Mouse (Mus musculus): ENCODE measurements around the gene Pygl. TPM values are rescaled to one million over a fixed set of nuclear protein-coding genes. Genes with fewer than 3 reads are reported as not detected.

Pygl gene
- total RNA-seq, 2 experiments from 2014 or later: 0.97 to 2.0 TPM

DNA sequence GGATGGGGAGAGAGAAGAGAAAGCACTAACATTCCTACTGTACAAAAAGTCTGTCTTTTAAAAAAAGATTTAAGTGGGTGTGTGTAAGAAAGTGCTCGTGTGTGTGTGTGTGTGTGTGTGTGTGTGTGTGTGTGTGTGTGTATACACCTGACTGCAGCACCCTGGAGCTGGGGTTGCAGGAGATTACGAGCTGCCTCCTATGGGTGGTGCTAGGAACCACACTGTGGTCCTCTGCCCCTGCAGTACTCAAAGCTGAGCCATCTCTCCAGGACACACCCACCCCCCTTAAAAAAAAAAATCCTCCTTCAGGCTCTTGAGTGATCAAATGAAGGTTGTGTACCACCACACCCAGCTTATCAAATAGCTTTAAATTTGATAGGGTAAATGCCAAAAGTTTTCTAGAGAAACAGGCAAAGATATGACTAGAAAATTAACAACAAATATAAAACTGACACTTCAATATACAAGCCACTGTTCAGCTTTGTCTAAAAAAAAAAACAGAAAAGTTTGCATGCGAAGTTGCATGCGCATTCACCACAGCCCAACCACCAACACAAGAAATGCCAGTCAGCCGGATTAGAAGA lies 90.2 kb downstream of the Pygl start:
- intact Hi-C loops (cut with DNase I): loop anchor here (5.0 to 10.0 kb wide), 3 partner anchors 79 to 386 kb away; no protein-coding TSS in a partner anchor
- DNase-seq: no peak
- no peak for TF ChIP-seq CTCF (IDR thresholded peaks at IDR 0.05)

More for the DNA sequence above, 90.2 kb downstream of the Pygl start:
- H3K4me3 ChIP-seq: no peak overlapping the region
- no peak overlapping the region for H3K27ac ChIP-seq

Other genes starting within 250 kb of the Pygl start
- 10 to 100 TPM; 42.9 to 53.6 TPM for gene Sav1, start 244.5 kb downstream of the Pygl start, total RNA-seq (2021)
- 10 to 100 TPM; 23.6 to 24.6 TPM for gene Nin, start 117.8 kb downstream of the Pygl start, total RNA-seq (2021)
- gene Abhd12b, start 77.3 kb downstream of the Pygl start, total RNA-seq (2021): not detected
- gene Trim9, start 116.1 kb upstream of the Pygl start, total RNA-seq (2021): under 1 TPM; 0.05 to 0.20 TPM
- 10 to 100 TPM in 1 of 2 experiments, 1 to 10 TPM in 1; 9.2 to 11.7 TPM for gene Tmx1, start 221.6 kb upstream of the Pygl start, total RNA-seq (2021)

Data from gastrocnemius, adult 2 months (tissue).